18 mouse cellular contexts compared by ENCODE assay signal in the genomic region with DNA sequence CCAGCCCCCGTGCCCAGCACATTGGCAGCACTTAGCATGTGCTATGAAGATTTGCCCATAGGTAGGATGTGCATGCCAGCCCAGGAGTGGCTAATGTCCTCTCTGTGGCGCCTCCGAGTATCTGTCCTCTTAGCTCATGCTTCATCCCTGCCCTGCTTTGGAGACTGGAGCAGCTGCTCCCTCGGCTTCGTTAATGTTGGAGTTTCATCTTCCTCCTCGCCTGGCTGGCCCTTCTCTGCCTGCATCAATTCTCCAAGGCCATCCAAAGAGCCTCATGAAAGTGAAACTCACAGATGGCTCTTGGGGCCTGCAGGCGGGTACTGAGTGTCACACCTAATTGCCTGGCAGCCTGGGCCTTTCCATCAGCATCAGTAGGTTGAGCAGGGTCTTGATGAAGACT.
"Had no signal": no experiment of that assay in that cellular context is flagged by ENCODE, and none has a peak within 500 bp of the region (broad histone marks: within the 10 kb centered on the region; RNA-seq: fewer than 3 reads in every experiment).

No protein-coding gene starts in this region.

- H3K4me3 ChIP-seq: intestine, embryonic 15.5 days; kidney, embryonic 15.5 days; left cerebral cortex, adult 2 months; limb, embryonic 15.5 days; liver, embryonic 13.5 days; lung, embryonic 15.5 days; megakaryocyte, embryonic 14.5 days; midbrain, embryonic 13.5 days; neural tube, embryonic 13.5 days; stomach, embryonic 15.5 days had no signal

- H3K4me2 ChIP-seq: intestine, embryonic 15.5 days; kidney, embryonic 15.5 days; limb, embryonic 15.5 days; liver, embryonic 13.5 days; lung, embryonic 15.5 days; midbrain, embryonic 13.5 days; neural tube, embryonic 13.5 days; stomach, embryonic 15.5 days had no signal

- H3K9me3 ChIP-seq: intestine, embryonic 15.5 days; kidney, embryonic 15.5 days; limb, embryonic 15.5 days; liver, embryonic 13.5 days; lung, embryonic 15.5 days; midbrain, embryonic 13.5 days; stomach, embryonic 15.5 days had no signal

- H3K27ac ChIP-seq: intestine, embryonic 15.5 days; kidney, embryonic 15.5 days; left cerebral cortex, adult 2 months; limb, embryonic 15.5 days; liver, embryonic 13.5 days; lung, embryonic 15.5 days; macrophage; midbrain, embryonic 13.5 days; neural tube, embryonic 13.5 days; stomach, embryonic 15.5 days had no signal

- DNase-seq: kidney, adult 2 months; kidney, postnatal 25 days; liver, embryonic 13.5 days; liver, postnatal 0 days; lung, postnatal 14 days; right cerebral cortex, postnatal 14 days; thymus, adult 18-20 months; thymus, postnatal 14 days had no signal

- H3K27me3 ChIP-seq: intestine, embryonic 15.5 days; kidney, embryonic 15.5 days; limb, embryonic 15.5 days; liver, embryonic 13.5 days; lung, embryonic 15.5 days; megakaryocyte, embryonic 14.5 days; midbrain, embryonic 13.5 days; neural tube, embryonic 13.5 days; stomach, embryonic 15.5 days had no signal

- H3K4me1 ChIP-seq: liver, embryonic 13.5 days; megakaryocyte, embryonic 14.5 days had no signal

- H3K9ac ChIP-seq: intestine, embryonic 15.5 days; kidney, embryonic 15.5 days; limb, embryonic 15.5 days; liver, embryonic 13.5 days; liver, postnatal 0 days; lung, embryonic 15.5 days; midbrain, embryonic 13.5 days; neural tube, embryonic 13.5 days; stomach, embryonic 15.5 days had no signal

- ATAC-seq: intestine, embryonic 15.5 days; liver, postnatal 0 days; midbrain, embryonic 13.5 days had no signal

- H3K36me3 ChIP-seq: intestine, embryonic 15.5 days; kidney, embryonic 15.5 days; limb, embryonic 15.5 days; liver, embryonic 13.5 days; lung, embryonic 15.5 days; midbrain, embryonic 13.5 days; neural tube, embryonic 13.5 days; stomach, embryonic 15.5 days had no signal
